Mouse (Mus musculus) limb, embryonic 13.5 days (tissue): ENCODE measurements around the gene Ltf. TPM values are rescaled to one million over a fixed set of nuclear protein-coding genes. Genes with fewer than 3 reads are reported as not detected.

Experiments
- ATAC-seq: fragments of 200-750 bp; cut with Nextera tagmentation; 2 replicates; pipeline ENCODE4 v1.8.0; 2017; ENCODE audit warnings: low read depth, moderate number of reproducible peaks, moderate TSS enrichment; ENCODE audit not compliant: low FRiP score
- H3K27ac ChIP-seq: fragments of 300-500 bp; sonication (generic); 2 replicates; pipeline ENCODE4 v1.5.1; 2015; ENCODE audit warnings: inconsistent platforms, mild to moderate bottlenecking, moderate library complexity
- H3K27me3 ChIP-seq: fragments of 300-500 bp; sonication (generic); 2 replicates; pipeline ENCODE4 v1.6.1; 2015; ENCODE audit warnings: mild to moderate bottlenecking, inconsistent platforms
- H3K36me3 ChIP-seq: fragments of 300-500 bp; sonication (generic); 2 replicates; pipeline ENCODE4 v1.6.1; 2015; ENCODE audit warnings: inconsistent platforms, mild to moderate bottlenecking, moderate library complexity
- H3K4me1 ChIP-seq: fragments of 300-500 bp; sonication (generic); 2 replicates; pipeline ENCODE4 v1.6.1; 2015; ENCODE audit warnings: inconsistent platforms
- H3K4me2 ChIP-seq: fragments of 300-500 bp; sonication (generic); replicated peaks from 2 replicates; pipeline ENCODE4 v1.6.1; 2015; ENCODE audit warnings: inconsistent platforms, mild to moderate bottlenecking, moderate library complexity
- H3K4me3 ChIP-seq: fragments of 300-500 bp; sonication (generic); 2 replicates; pipeline ENCODE4 v1.5.1; 2015; ENCODE audit warnings: moderate library complexity, mild to moderate bottlenecking, inconsistent platforms
- H3K9ac ChIP-seq: fragments of 300-500 bp; sonication (generic); 2 replicates; pipeline ENCODE4 v1.6.1; 2015; ENCODE audit warnings: mild to moderate bottlenecking, inconsistent platforms
- H3K9me3 ChIP-seq: fragments of 300-500 bp; sonication (generic); 2 replicates; pipeline ENCODE4 v1.6.1; 2016; ENCODE audit warnings: inconsistent platforms
- WGBS: fragments of 180-500 bp; shearing (Covaris S2); methylation state at CpG from one replicate; pipeline ENCODE4 v1.1.7; 2015; 5-methylcytosine and 5-hydroxymethylcytosine counted together
- polyA plus RNA-seq: library from polyadenylated mRNA; unstranded; fragments of >200 nt; fragmentation: Nextera tagmentation; extraction: Ambion mirVana; gene quantifications from 2 replicates; pipeline ENCODE4 v1.2.1, GENCODE M21; 2015

Gene Ltf
- polyA plus RNA-seq, 1 experiment from 2014 or later = 0.73 TPM

GRCm38 (mm10) chr9:110997245-110997644 lies 21.8 kb upstream of the Ltf start:
- Histone ChIP-seq H3K4me3 (no peak overlapping the region), H3K36me3 (no peaks in the 10 kb centered on the region), H3K4me2 (no peak overlapping the region), H3K27me3 (no peaks in the 10 kb centered on the region), H3K9me3 (no peaks in the 10 kb centered on the region), H3K9ac (no peak overlapping the region), H3K27ac (no peak overlapping the region), H3K4me1 (no peaks in the 10 kb centered on the region)
- WGBS = 4% methylated on average over 5 of the region's 5 CpGs
- ATAC-seq = no peak; the same call in 1 of the 2 replicates

GRCm38 (mm10) chr9:110999056-110999455 lies 20.0 kb upstream of the Ltf start:
- H3K9ac ChIP-seq = no peak overlapping the region
- H3K9me3 ChIP-seq = no peaks in the 10 kb centered on the region
- H3K27me3 ChIP-seq = no peaks in the 10 kb centered on the region
- H3K27ac ChIP-seq = no peak overlapping the region
- H3K36me3 ChIP-seq = no peaks in the 10 kb centered on the region
- ATAC-seq = no peak
- no peak overlapping the region for H3K4me3 ChIP-seq
- no peaks in the 10 kb centered on the region for H3K4me1 ChIP-seq
- 85% methylated on average over 2 of the region's 2 CpGs for WGBS
- no peak overlapping the region for H3K4me2 ChIP-seq

GRCm38 (mm10) chr9:110999856-111000255 lies 19.2 kb upstream of the Ltf start:
- no peaks in the 10 kb centered on the region for H3K27me3 ChIP-seq
- no peak overlapping the region for H3K27ac ChIP-seq
- H3K9ac ChIP-seq = no peak overlapping the region
- H3K4me3 ChIP-seq = no peak overlapping the region
- no peak overlapping the region for H3K4me2 ChIP-seq
- H3K4me1 ChIP-seq = no peaks in the 10 kb centered on the region
- WGBS = 74% methylated on average over 10 of the region's 10 CpGs
- no peak for ATAC-seq
- H3K9me3 ChIP-seq = no peaks in the 10 kb centered on the region
- H3K36me3 ChIP-seq = no peaks in the 10 kb centered on the region

DNA sequence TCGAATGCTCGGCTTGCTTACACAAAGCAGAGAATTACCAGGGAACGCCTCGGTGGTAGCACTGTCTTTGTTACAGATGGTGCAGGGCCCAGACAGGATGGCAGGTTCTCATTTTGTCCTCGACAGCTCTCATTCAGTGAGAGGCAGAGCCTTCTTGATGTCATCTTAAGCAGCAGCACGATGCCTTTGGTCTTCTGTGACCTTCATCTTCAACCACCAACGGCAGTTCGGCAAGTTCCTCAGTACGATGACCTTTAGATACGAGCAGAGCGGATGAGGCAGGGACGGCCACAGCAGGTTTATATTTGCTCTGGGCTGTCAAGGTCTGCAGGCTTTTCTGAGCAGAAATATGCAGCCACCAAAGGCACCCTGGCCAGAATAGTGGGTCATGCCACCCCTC lies 17.4 kb upstream of the Ltf start:
- Histone ChIP-seq H3K9ac (no peak overlapping the region), H3K27me3 (no peaks in the 10 kb centered on the region), H3K27ac (no peak overlapping the region), H3K4me3 (no peak overlapping the region), H3K4me1 (no peaks in the 10 kb centered on the region), H3K9me3 (no peaks in the 10 kb centered on the region), H3K4me2 (no peak overlapping the region), H3K36me3 (no peaks in the 10 kb centered on the region)
- ATAC-seq = no peak
- 90% methylated on average over 12 of the region's 12 CpGs for WGBS

GRCm38 (mm10) chr9:111003279-111003678 lies 15.8 kb upstream of the Ltf start:
- H3K4me1 ChIP-seq = no peaks in the 10 kb centered on the region
- 86% methylated on average over 9 of the region's 9 CpGs for WGBS
- no peaks in the 10 kb centered on the region for H3K36me3 ChIP-seq

GRCm38 (mm10) chr9:111006544-111006943 lies 12.5 kb upstream of the Ltf start:
- H3K36me3 ChIP-seq = no peaks in the 10 kb centered on the region
- H3K9me3 ChIP-seq = no peaks in the 10 kb centered on the region
- H3K4me2 ChIP-seq = no peak overlapping the region
- WGBS = 95% methylated on average over 2 of the region's 2 CpGs
- no peak overlapping the region for H3K4me3 ChIP-seq
- H3K4me1 ChIP-seq = no peaks in the 10 kb centered on the region
- H3K9ac ChIP-seq = no peak overlapping the region
- H3K27me3 ChIP-seq = no peaks in the 10 kb centered on the region
- ATAC-seq = no peak
- no peak overlapping the region for H3K27ac ChIP-seq

More at GRCm38 (mm10) chr9:111003279-111003678, 15.8 kb upstream of the Ltf start:
- Histone ChIP-seq H3K4me2 (no peak overlapping the region), H3K4me3 (no peak overlapping the region), H3K9me3 (no peaks in the 10 kb centered on the region), H3K27ac (no peak overlapping the region), H3K27me3 (no peaks in the 10 kb centered on the region), H3K9ac (no peak overlapping the region)
- ATAC-seq = no peak

DNA sequence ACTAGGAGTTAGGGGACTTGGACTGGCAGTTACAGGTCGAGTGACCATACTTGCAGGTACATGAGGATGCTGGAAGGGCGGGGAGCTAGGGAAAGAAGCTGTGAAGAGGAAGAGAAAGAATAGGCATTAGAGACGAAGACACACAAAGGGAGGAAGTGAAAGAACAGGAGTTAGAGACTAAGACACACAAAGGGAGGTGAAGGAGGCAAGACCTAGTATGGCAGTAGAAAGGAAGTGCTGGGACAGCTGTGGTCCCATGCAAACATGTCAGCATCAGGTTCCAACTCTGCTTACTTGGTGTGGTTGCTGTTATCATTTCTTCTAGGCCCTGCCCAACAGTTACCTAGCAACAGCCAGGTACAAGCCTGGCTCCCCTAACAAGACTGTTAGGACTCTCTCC lies 9.3 kb upstream of the Ltf start:
- no peak overlapping the region for H3K27ac ChIP-seq
- WGBS = 68% methylated on average over 3 of the region's 3 CpGs
- H3K27me3 ChIP-seq = no peaks in the 10 kb centered on the region
- H3K4me1 ChIP-seq = no peaks in the 10 kb centered on the region
- H3K9ac ChIP-seq = no peak overlapping the region
- ATAC-seq = no peak
- H3K36me3 ChIP-seq = no peaks in the 10 kb centered on the region
- no peak overlapping the region for H3K4me2 ChIP-seq
- no peak overlapping the region for H3K4me3 ChIP-seq
- no peaks in the 10 kb centered on the region for H3K9me3 ChIP-seq

- no peak for ATAC-seq
- H3K27ac ChIP-seq = no peak overlapping the region
- WGBS = 82% methylated on average over 9 of the region's 9 CpGs
- no peaks in the 10 kb centered on the region for H3K27me3 ChIP-seq
- H3K4me2 ChIP-seq = no peak overlapping the region
- H3K9me3 ChIP-seq = no peaks in the 10 kb centered on the region
- no peak overlapping the region for H3K9ac ChIP-seq
- H3K4me3 ChIP-seq = no peak overlapping the region
- no peaks in the 10 kb centered on the region for H3K4me1 ChIP-seq
- H3K36me3 ChIP-seq = no peaks in the 10 kb centered on the region
Measured at GRCm38 (mm10) chr9:111011550-111011949, 7.5 kb upstream of the Ltf start.

DNA sequence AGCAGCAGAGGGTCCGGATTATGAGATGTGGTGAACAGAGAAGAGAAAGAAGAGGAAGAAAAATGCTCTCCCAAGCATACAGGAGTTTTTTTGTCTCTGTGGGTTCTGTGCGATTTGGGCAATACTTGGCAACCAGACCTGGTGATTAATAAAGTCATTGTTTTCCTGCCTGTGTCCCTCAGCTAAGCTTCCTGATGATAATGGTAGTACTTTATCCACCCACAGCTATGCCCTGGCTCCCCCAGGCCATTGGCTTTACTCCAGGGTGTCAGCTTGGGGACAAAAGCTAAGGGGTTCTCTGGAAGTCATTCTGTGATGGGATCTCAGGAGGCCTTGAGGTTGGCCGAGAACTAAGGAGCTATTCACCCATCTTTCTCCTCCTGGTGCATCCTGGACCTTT lies 7.0 kb upstream of the Ltf start:
- H3K9ac ChIP-seq = no peak overlapping the region
- no peak for ATAC-seq
- H3K4me3 ChIP-seq = no peak overlapping the region
- H3K4me1 ChIP-seq = no peaks in the 10 kb centered on the region
- no peak overlapping the region for H3K4me2 ChIP-seq
- no peaks in the 10 kb centered on the region for H3K27me3 ChIP-seq
- WGBS = 80% methylated on average over 3 of the region's 3 CpGs
- H3K36me3 ChIP-seq = no peaks in the 10 kb centered on the region
- no peaks in the 10 kb centered on the region for H3K9me3 ChIP-seq
- H3K27ac ChIP-seq = no peak overlapping the region

DNA sequence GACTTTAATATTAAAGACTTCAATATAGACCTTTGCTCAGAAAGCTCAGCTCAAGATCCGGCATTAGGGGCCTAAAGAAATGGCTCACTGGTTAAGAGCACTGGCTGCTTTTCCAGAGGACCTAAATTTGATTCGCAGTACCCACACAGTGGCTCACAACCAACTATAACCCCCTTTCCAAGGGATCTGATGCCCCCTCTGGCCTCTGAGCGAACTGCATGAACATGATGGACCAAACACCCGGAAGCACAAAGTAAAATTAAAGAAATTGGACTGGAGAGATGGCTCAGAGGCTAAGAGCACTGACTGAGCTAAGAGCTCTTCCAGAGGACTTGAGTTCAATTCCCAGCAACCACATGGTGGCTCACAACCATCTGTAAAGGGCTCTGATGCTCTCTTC lies 3.4 kb upstream of the Ltf start:
- no peak overlapping the region for H3K27ac ChIP-seq
- no peaks in the 10 kb centered on the region for H3K27me3 ChIP-seq
- H3K4me1 ChIP-seq = peaks cover 7% of the 10 kb centered on the region
- H3K9ac ChIP-seq = no peak overlapping the region
- no peak for ATAC-seq
- 84% methylated on average over 4 of the region's 4 CpGs for WGBS
- H3K9me3 ChIP-seq = no peaks in the 10 kb centered on the region
- H3K4me3 ChIP-seq = no peak overlapping the region
- no peaks in the 10 kb centered on the region for H3K36me3 ChIP-seq
- no peak overlapping the region for H3K4me2 ChIP-seq

DNA sequence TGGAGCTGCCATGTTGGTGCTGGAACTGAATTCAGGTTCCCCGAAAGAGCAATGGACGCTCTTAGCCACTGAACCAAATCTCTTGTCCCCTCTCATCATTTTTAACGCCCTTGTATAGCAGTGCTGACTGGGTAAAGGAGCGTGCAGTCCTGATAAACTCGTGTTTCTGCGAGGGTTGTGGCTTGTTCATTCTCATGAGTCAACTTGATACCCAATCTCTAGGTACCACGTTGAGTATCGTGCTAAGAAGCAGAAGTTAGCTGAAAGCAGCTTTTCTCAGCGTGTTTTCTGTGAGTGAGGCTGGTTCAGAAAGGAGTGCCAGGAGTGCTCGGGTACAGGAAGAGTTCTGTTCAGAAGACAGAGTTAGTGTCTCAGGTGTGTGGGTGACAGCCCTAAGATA lies 7.7 kb downstream of the Ltf start:
- H3K9me3 ChIP-seq = no peaks in the 10 kb centered on the region
- no peaks in the 10 kb centered on the region for H3K27me3 ChIP-seq
- no peak for ATAC-seq
- no peak overlapping the region for H3K4me2 ChIP-seq
- H3K4me1 ChIP-seq = no peaks in the 10 kb centered on the region
- H3K4me3 ChIP-seq = no peak overlapping the region
- no peak overlapping the region for H3K9ac ChIP-seq
- H3K27ac ChIP-seq = no peak overlapping the region
- WGBS = 85% methylated on average over 10 of the region's 10 CpGs
- no peaks in the 10 kb centered on the region for H3K36me3 ChIP-seq

DNA sequence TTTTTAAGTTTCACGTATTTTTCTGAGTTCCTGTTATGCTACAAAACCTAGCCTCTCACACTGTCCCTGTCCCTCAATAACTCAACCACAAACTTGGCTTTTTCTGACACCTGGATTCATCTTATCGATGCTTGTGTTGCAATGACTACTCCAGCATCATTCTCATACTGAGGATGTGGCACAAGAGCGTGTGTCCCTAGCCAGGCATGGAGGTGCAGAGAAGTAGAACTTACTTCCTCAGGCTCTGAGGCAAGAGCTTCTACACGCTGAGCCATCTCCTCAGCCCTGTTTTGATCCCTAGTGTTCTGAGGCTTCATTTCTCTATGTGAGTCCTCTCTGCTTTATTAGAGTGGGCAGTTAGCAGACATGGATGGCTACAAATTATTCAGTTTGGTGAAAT lies 14.6 kb downstream of the Ltf start:
- Histone ChIP-seq H3K36me3 (no peaks in the 10 kb centered on the region), H3K4me1 (no peaks in the 10 kb centered on the region), H3K4me3 (no peak overlapping the region), H3K27me3 (no peaks in the 10 kb centered on the region), H3K27ac (no peak overlapping the region), H3K4me2 (no peak overlapping the region), H3K9ac (no peak overlapping the region), H3K9me3 (no peaks in the 10 kb centered on the region)
- WGBS = 85% methylated on average over 4 of the region's 4 CpGs
- ATAC-seq = no peak

- Histone ChIP-seq H3K4me1 (no peaks in the 10 kb centered on the region), H3K36me3 (no peaks in the 10 kb centered on the region), H3K9me3 (no peaks in the 10 kb centered on the region), H3K27me3 (no peaks in the 10 kb centered on the region), H3K27ac (no peak overlapping the region), H3K9ac (no peak overlapping the region), H3K4me2 (no peak overlapping the region), H3K4me3 (no peak overlapping the region)
- ATAC-seq = no peak
- WGBS = 86% methylated on average over 4 of the region's 4 CpGs
Measured at GRCm38 (mm10) chr9:111039966-111040365, 20.9 kb downstream of the Ltf start.
